Comparison of ENCODE assay signal across 10 mouse cellular contexts in genomic region chr11:72393669-72394068, GRCm38 (mm10). TPM values are rescaled to one million over a fixed set of nuclear protein-coding genes. Genes with fewer than 3 reads are reported as not detected.
DNase-seq lines count a peak whose midpoint lies in the region; ATAC-seq and TF ChIP-seq lines count a peak whose summit lies in the region.
"Had no signal": no experiment of that assay in that cellular context is flagged by ENCODE, and none has a peak within 500 bp of the region (broad histone marks: within the 10 kb centered on the region; RNA-seq: fewer than 3 reads in every experiment).

No protein-coding gene starts in this region.

- H3K27me3 ChIP-seq in kidney, postnatal 0 days (ENCODE audit: insufficient read depth, low read length) = no peaks in the 10 kb centered on the region
- H3K27me3 ChIP-seq in heart, embryonic 16.5 days (ENCODE audit: control insufficient read depth, insufficient read depth, low read length) = no peaks in the 10 kb centered on the region
- H3K27me3 ChIP-seq: liver, embryonic 13.5 days had no signal

- ATAC-seq in kidney, postnatal 0 days (replicated peaks; ENCODE audit: low FRiP score, low read depth) = no peak
- ATAC-seq in heart, embryonic 16.5 days (replicated peaks; ENCODE audit: extremely low read depth, insufficient read depth, low FRiP score) = 0 out of 2 replicates have a peak, but pooled peaks have one; percentile 8

- WGBS in kidney, postnatal 0 days = 23% methylated on average over 5 of the region's 5 CpGs
- whole genome bisulfite sequencing in heart, embryonic 16.5 days = 40% methylated on average over 5 of the region's 5 CpGs

- no peaks in the 10 kb centered on the region for H3K9me3 ChIP-seq in kidney, postnatal 0 days (replicated peaks; ENCODE audit: low read length)
- H3K9me3 ChIP-seq in heart, embryonic 16.5 days (replicated peaks; ENCODE audit: control insufficient read depth, low read length) = no peaks in the 10 kb centered on the region
- H3K9me3 ChIP-seq: liver, embryonic 13.5 days had no signal

- no peak overlapping the region for H3K27ac ChIP-seq in kidney, postnatal 0 days
- H3K27ac ChIP-seq in heart, embryonic 16.5 days (ENCODE audit: low read length) = peak overlapping the region; percentile 19; the same call in 1 of the 2 replicates
- H3K27ac ChIP-seq: liver, embryonic 13.5 days had no signal

- H3K36me3 ChIP-seq in kidney, postnatal 0 days (ENCODE audit: insufficient read depth, low read length) = peaks cover 8% of the 10 kb centered on the region; the same call in 1 of the 2 replicates
- H3K36me3 ChIP-seq in heart, embryonic 16.5 days (ENCODE audit: control insufficient read depth, insufficient read depth) = peaks cover 18% of the 10 kb centered on the region; the same call in 1 of the 2 replicates
- H3K36me3 ChIP-seq: liver, embryonic 13.5 days had no signal

- H3K9ac ChIP-seq in kidney, postnatal 0 days (ENCODE audit: low read depth, low read length) = no peak overlapping the region
- no peak overlapping the region for H3K9ac ChIP-seq in heart, embryonic 16.5 days (ENCODE audit: low read length)
- H3K9ac ChIP-seq: liver, embryonic 13.5 days had no signal

- H3K4me3 ChIP-seq in kidney, postnatal 0 days (replicated peaks; ENCODE audit: low read depth, low read length) = no peak overlapping the region
- no peak overlapping the region for H3K4me3 ChIP-seq in heart, embryonic 16.5 days (ENCODE audit: low read length)
- H3K4me3 ChIP-seq: liver, embryonic 13.5 days had no signal

- no peak for TF ChIP-seq CTCF in kidney, postnatal 0 days (IDR thresholded peaks at IDR 0.05; ENCODE audit: low read depth)

- no peak overlapping the region for H3K4me2 ChIP-seq in kidney, postnatal 0 days (ENCODE audit: low read length)
- H3K4me2 ChIP-seq in heart, embryonic 16.5 days (ENCODE audit: low read depth, low read length) = no peak overlapping the region
- H3K4me2 ChIP-seq: liver, embryonic 13.5 days had no signal

- peak; percentile 59 for DNase-seq in kidney, postnatal 0 days (ENCODE audit: low spot score)
- DNase-seq in kidney, adult 9 months = no peak
- DNase-seq in adrenal gland, adult (ENCODE audit: inconsistent age in 2 of 2, low spot score in 1 of 2) = peak; percentile 72 to 88
- peak; percentile 76 to 78 for DNase-seq in adrenal gland, postnatal 36 days
- DNase-seq in right cerebral cortex, postnatal 25 days = no peak
- DNase-seq in thymus, postnatal 25 days = no peak
- DNase-seq in embryo, embryonic 9.5 days (ENCODE audit: extremely low spot score) = no peak
- DNase-seq: liver, embryonic 13.5 days had no signal

- no peaks in the 10 kb centered on the region for H3K4me1 ChIP-seq in kidney, postnatal 0 days (replicated peaks; ENCODE audit: insufficient read depth, low read length)
- peaks cover 49% of the 10 kb centered on the region for H3K4me1 ChIP-seq in heart, embryonic 16.5 days (ENCODE audit: control insufficient read depth, insufficient read depth, low read length)

RNA-seq across cellular contexts. Expression of gene Smtnl2, which starts 17.8 kb away (rescaled TPM):
- 112 and 129 TPM in 2 replicates for polyA plus RNA-seq in kidney, postnatal 0 days (2015; fragmentation: Nextera tagmentation; extraction: Ambion mirVana)
- 1 to 10 TPM; 1.7 to 2.4 TPM for total RNA-seq in adrenal gland, postnatal 36 days (2021)
- polyA plus RNA-seq in heart, embryonic 16.5 days (2015; fragmentation: Nextera tagmentation; extraction: Ambion mirVana) = 115 and 121 TPM in 2 replicates

RNA-seq across cellular contexts. Expression of gene Tekt1, which starts 31.4 kb away (rescaled TPM):
- polyA plus RNA-seq in kidney, postnatal 0 days (2015; fragmentation: Nextera tagmentation; extraction: Ambion mirVana) = 4.6 and 5.1 TPM in 2 replicates
- under 1 TPM; 0.26 to 0.40 TPM for total RNA-seq in adrenal gland, postnatal 36 days (2021)
- polyA plus RNA-seq in heart, embryonic 16.5 days (2015; fragmentation: Nextera tagmentation; extraction: Ambion mirVana) = 1.7 and 2.5 TPM in 2 replicates
- polyA plus RNA-seq: liver, embryonic 13.5 days; small intestine, adult 2 months had no signal

RNA-seq across cellular contexts. Expression of gene Ggt6, which starts 41.7 kb away (rescaled TPM):
- polyA plus RNA-seq in kidney, postnatal 0 days (2015; fragmentation: Nextera tagmentation; extraction: Ambion mirVana) = 3.3 and 3.8 TPM in 2 replicates
- total RNA-seq in adrenal gland, postnatal 36 days (2021) = 1 to 10 TPM in 1 of 2 experiments, under 1 TPM in 1; 0.79 to 5.3 TPM
- polyA plus RNA-seq in heart, embryonic 16.5 days (2015; fragmentation: Nextera tagmentation; extraction: Ambion mirVana) = 0.17 TPM in 1 of 2 replicates, not detected in the other
- polyA plus RNA-seq: liver, embryonic 13.5 days had no signal

RNA-seq across cellular contexts. Expression of gene Mybbp1a, which starts 47.5 kb away (rescaled TPM):
- polyA plus RNA-seq in kidney, postnatal 0 days (2015; fragmentation: Nextera tagmentation; extraction: Ambion mirVana) = 107 and 109 TPM in 2 replicates
- 100 to 1,000 TPM in 1 of 2 experiments, 10 to 100 TPM in 1; 86.3 to 101 TPM for total RNA-seq in adrenal gland, postnatal 36 days (2021)
- 70.2 and 81.8 TPM in 2 replicates for polyA plus RNA-seq in heart, embryonic 16.5 days (2015; fragmentation: Nextera tagmentation; extraction: Ambion mirVana)

Comparison
In these comparisons a context has a peak if more than half of its experiments do, and no peak if none do; other contexts are left out.
1. DNase-seq: peak in kidney, postnatal 0 days (single experiment), adrenal gland, adult (2 of 2) and adrenal gland, postnatal 36 days (2 of 2); none in kidney, adult 9 months (single experiment), right cerebral cortex, postnatal 25 days (single experiment), thymus, postnatal 25 days (single experiment) and embryo, embryonic 9.5 days (single experiment).